Mouse (Mus musculus) liver, embryonic 14.5 days (tissue): ENCODE data around the gene Ttc17.

Experiments used
- CTCF ChIP-seq: IDR thresholded peaks from 2 replicates; pipeline ENCODE4 v1.5.1; 2016; ENCODE audit warnings: antibody characterized with exemption, low read depth, control low read depth
- EP300 ChIP-seq: IDR thresholded peaks from 2 replicates; pipeline ENCODE4 v1.6.1; 2016; ENCODE audit warnings: antibody characterized with exemption, low read depth

GRCm38 (mm10) chr2:94267213-94267850, 139.2 kb downstream of the Ttc17 start:
- TF ChIP-seq CTCF (no peak), EP300 (no peak)
